Mouse (Mus musculus) kidney, adult 18-20 months (tissue): ENCODE data around the gene Pappa2.

Experiments
- DNase-seq: peaks from one replicate; pipeline ENCODE4 v3.0.0; 2021

Pappa2 gene

DNA sequence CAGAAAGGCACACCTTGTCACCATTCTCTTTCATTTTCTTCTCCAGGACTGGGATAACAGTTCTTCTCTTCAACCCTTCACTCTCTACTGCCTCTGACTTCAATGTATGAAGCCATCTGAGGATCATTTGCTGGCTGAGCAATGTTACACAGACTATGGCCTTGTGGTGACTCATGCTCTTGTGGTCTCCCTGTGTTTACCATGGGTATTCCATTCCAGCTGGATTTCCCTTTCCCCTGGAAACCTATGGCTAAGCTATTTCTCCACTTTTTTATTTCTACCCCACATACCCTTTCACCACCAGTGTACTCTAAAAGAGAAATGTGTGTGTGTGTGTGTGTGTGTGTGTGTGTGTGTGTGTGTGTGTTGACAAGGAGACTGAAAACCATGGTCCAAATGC, 83.0 kb downstream of the Pappa2 start:
- DNase-seq, result no peak

DNA sequence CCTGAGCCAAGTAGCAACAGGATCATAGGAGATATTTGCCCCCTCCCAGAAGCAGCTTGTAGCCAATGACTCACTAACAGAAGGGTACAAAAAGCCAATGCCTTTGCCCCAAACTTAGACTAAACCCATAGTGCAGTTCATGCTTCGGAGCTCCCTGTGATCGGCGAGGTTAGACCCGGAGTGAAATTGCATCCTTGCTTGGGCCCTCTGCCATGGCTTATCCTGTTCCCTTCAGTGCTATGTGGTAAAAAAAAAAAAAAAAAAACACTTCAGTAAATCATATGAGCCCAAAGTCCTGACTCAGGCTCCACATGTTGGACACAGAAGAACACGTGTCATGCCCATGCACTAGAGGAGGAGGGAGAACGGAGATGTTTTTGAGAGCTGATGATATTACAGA, 85.8 kb downstream of the Pappa2 start:
- no peak for DNase-seq

DNA sequence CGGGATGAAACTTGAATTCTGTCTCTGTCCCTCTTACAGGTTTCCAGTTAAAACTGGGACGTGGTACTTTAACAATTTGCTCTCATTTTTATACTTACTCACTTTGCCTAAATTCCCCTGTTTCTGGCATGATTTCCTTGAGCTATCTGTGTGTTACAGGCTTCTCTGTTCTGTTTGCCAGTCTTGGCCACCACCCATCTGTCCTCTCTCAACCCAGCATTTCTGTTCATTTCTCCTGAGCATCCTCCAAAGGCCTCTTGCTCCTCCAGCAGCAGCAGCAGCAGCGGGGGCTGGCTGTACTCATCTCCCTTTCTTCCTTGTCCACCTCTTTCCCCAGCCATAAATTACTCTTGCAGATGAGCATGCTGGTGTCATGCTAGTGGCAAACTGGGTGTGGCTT, 104.8 kb downstream of the Pappa2 start:
- DNase-seq, result no peak

DNA sequence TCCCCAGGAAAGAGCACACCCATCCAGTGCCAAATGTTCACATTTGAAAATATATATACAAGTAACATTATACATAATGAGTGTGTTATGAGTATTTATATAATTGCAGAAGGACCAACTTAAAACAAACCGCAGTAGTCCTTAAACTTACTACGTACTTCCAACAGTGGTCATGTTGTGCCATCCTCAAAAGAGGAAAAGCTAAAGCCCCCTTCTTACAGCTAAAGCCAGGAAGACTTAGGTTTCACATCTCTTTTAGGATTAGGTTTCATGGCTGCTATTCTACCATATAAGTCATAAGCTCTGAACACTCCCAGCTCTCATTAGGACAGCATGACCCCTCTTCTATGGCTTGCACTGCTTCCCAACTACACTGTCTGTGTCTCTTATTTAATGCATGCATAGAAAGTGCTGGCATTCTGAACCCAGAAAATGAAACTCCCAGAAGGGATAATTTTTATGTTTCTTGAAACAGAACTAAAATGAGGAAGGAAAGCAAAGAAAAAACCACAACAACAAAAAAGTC, 105.7 kb downstream of the Pappa2 start:
- no peak for DNase-seq

DNA sequence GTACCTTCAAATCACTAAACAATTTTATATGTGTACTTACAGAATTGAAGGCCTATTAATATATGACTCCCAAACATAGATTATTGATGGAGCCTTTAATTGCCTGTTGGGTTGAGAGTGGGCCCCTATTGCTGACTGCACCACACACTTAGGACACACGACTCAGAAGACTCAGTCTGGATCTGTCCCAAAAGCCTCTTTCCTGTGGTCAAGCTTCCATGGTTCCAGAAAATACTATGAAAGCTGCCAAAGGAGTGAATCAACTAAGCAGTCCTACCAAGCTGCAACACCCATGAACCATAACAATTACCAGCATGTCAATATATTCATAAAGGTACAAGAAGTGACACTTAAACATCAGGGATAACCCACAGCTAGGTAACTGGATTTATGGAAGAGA, 106.7 kb downstream of the Pappa2 start:
- DNase-seq, result no peak

DNA sequence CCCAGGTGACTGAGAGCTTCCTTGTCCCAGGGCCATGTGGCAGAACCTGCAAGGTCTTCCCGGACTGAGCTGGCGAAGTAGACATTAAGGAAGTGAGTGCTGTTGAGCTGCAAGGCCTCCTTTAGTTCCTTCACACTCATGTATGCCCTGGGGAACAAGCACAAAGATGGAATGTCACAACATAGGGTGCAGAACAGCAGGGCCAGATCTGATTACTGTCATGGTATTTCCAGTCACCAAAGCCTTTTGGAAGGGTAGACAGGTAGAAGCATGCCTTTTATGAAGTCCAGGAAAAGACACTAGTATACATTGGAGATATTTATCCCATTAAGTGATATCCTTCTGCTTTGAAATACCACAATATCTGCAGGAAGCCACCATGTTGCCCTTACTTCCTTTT, 108.9 kb downstream of the Pappa2 start:
- no peak for DNase-seq

DNA sequence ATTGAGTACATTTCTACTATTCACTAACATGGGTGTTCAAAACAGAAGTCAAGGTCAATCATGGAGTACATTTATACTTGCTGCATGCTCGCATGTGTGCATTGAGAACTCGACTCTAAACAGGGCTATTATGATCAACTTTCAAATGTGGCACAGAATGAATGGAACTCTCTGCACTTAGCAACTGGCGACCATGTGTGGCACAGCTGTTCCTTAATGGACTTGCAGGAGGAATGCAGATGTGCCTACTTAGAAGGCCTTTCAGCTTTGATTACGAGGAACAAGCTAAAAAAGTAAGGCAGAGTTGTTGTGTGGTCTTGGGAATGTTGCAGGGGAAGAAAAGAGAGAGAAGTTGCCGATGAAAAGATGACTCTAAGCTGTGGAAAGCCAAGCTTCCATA, 120.1 kb downstream of the Pappa2 start:
- no peak for DNase-seq

DNA sequence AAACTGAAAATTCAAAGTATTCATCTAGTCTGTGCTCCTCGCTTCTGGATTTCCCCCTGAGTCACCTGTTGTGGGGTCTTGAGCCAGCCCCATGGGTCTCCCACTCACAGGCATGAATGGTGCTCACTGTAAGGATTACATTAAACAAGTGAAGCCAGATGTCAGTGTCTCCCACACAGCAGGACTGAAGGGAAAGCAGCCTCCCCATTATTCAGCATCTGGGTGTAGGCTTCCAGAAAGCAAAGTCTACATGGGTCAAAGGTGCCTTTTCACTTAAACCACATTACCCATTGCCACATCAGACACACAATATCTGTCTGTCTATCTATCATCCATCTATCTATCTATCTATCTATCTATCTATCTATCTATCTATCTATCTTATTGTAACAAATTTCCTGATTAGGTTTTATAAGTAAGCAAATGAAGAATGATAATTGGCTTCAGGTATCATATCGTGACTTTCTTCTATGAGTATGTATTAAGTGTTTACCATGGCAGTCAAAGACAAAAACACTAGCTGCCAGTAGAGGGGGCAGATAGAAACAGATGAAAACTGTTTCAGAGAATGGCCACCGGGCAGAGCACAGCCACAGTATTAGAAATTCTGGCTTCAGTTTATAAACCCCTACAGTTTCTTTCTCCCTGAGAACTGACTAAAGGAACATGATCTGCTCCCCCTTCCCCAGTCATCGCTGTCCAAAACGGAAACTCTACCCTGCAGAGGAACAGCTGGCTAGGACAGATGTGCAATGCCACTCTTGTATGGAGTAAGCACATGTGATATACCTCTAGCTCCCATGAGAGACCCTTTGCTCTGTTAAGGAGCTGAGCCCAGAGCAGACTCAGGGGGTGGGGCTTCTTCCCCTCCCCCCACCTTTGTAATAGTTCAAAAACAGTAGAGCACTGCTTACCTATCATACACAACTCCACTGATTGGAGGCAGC, 126.1 kb downstream of the Pappa2 start:
- no peak for DNase-seq

DNA sequence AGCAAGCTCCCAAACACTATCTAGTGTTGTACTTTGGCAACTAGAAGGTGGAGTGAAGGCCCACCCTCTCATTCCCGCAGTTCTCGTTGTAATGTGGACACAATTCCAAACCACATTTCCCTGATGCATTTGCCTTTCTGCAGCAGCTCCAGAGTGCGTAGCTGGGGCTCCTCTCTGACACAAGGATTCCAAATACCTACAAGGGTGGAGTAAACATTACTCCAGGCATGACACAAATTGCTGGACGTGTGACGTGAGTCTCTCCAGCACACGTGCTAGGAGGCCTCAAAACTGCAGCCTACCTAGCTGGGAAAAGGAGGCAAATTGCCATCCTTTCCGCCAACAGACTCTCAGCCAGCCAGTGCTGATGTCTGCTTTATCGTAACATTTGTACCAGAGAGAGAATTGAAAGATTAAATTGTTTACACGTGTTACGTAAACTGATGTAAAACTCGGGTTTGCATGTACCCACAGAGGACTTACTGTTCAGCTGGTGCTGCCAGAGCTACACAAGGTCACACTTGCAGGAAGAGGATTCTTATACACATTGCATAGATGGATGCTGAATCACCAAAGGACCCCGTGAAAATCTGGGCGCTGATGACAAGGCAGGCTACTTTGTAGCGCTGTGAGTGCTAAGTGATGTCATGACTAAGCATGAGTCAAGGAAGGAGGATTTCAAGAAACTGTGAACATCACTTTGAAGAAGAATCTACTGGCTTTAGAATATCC, 127.3 kb downstream of the Pappa2 start:
- no peak for DNase-seq

DNA sequence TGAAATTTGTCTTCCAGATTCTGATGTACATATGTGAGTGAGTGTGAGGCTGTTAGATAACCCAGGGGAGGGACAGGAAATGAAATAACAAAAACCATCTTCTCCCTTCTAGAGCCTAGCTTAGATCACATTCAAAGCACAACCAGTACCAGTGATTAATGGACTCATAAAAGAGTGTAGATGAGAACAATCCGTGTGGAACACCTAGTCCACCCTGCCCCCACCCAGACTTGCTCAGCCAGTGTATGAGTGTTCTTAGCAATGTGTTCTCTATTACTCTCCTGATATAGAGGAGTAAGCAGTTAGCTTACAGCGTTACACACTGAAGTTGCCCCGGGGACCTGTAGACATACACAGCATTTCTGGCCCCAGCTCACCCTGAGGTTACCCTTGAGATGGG, 129.8 kb downstream of the Pappa2 start:
- no peak for DNase-seq

DNA sequence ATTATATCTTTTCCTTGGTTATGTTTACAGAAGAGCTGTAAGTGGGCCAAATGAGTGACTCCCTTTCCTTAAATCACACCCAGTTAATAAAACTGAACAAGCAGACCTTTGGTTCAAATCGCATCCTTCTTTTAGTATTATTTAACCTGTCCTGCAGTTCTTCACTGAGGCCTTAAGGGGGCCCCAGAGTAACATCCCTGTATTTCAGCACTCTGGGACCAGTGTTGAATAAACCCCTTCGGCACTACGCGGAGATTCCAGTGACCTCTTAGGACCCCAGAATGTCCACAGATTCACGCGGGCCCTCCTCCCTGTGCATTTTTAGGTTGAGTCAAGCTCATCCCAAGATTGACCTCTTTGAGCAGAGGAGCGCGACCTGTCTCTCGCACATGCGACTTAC, 135.7 kb downstream of the Pappa2 start:
- no peak for DNase-seq

DNA sequence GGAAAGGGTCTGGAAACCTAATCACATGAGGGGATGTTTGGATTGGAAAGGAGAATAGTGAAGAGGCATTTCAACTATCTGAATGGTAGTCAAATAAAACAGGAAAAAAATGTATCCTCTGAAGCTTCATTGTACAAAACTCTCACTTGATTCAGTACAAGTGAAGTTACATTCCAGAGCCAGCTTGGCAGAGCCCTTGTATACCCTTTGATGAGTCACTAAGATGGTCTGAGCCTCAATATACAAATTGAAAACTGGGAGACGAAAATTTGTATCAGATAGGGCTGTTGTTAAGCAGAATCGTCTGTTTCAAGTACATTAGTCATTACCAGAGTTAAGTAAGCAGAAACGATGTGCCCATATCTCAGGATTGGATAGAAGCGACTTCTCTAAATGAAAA, 143.1 kb downstream of the Pappa2 start:
- DNase-seq, result no peak

DNA sequence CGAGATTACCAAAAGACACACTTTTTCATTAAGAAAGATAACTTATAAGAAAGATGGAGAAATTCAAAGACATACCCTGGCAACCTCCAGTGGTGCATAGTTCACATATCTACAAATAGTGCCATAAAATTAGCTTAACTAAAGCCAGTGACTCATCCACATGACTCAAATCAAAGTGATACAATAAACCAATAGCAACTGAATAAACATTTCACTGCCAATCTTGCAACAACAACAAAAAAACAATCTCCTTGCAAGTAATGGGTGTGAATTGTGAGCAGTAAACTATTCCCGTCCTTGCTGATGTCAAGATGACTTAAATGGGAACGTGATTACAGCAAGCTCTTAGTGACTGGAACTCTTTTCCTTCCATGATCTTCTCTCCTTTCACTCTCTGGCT, 150.1 kb downstream of the Pappa2 start:
- no peak for DNase-seq

DNA sequence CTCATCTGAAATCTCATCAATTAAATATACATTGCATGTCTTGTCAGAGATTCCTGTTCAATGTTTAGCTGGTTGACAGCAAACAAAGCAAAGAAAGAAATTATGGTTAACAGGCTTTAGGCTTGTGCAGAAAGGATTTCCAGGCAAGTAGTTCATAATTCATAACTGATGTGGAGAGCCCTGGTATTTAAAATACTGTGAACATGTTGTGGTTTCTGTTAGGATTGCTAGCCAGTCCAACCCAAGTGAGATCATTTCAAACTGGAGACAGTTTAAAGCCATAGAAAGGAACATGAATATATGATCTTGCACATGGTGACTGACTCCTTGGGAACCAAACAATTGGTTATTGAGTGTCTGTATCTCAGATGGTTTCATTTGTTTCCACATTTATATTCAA, 152.4 kb downstream of the Pappa2 start:
- no peak for DNase-seq

DNA sequence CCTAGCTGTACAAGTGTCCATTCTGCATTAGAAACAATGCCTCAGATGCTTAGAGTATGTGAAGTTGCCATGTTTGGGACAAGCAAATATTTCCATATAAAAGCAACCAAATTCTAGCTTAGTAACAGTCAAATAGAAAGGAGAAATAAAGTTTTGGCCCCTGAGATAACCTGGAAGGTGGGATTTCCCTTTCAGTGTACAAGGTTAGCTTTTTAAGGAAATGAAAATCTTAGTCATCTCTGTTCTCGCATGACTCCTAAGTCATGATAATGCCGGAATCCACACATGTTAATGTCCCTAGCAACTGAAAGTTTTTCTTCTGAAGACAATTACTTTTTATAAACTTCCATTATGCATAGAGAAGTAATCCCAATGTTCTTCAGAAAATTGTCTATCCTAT, 160.6 kb downstream of the Pappa2 start:
- DNase-seq, result no peak

DNA sequence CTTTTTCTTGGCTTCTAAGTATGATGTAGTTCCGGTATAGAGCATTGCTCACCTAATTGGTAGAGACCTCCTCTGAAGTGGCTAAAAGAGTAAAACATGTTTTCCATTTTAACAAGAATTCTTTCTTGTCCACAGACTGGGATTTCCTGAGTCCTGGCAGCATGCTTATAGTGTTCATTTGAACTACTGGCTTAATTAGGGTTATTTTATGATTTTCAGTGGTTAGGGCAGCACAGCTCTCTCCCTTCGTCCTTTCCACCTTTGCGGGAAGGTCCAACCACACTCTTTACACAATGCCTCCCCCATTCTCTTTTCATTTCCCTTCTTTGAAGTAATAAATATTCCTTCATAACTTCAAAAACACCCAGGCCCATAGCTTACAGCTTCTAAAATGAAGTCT, 163.8 kb downstream of the Pappa2 start:
- DNase-seq, result no peak

DNA sequence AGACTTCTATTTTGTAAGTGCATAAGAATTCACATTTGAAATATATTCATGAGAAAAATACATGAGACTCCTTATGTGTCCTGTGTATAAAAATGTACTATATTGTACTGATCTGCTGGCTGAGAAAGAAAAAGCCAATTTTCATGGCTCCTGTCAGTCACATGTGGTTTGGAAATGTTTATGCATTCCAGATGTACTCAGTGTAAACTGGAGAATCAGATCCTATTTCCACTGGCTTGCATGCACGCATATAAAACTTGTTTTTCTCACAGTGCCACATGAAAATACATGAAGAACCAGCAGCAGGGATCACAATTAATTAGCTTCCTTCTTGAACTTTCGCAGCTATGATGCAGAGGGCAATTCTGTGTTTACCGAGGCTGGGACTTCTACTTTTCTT, 168.4 kb downstream of the Pappa2 start:
- DNase-seq, result no peak

DNA sequence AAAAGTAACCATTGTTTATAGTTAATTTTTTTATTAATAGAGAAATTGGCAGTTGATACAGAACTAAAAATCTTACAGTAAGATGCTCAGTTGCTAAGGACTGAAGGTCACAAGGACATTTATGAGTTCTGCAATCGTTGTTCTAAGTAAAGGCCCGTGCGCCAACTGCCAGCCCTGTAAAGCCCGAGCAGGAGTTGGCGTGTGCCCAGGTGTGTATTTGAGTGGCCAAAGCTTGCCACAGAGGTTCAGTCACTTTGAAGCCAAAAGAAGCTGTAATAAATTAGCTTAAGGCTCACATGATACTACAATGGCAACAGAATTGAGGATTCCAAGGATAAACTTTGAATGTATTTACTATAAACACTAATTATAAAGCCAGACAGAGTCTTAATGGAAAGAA, 204.8 kb downstream of the Pappa2 start:
- DNase-seq, result no peak

DNA sequence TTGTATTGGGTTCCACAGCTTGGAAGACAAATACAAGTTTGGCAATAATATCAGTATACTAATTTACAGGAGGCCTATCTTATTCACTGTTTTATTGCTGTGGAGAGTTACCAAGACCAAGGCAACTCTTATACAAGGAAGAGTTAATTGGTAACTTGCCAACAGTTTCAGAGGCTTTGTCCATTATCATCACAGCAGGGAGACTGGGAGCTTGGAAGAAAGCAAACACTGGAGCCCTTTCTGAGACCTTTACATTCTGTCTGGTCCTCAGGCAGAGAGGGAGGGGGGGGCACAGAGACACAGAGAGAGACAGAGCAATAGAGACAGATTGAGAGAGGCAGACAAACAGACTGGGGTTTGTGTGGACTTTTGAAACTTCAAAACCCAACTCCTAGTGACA, 207.2 kb downstream of the Pappa2 start:
- DNase-seq, result no peak

DNA sequence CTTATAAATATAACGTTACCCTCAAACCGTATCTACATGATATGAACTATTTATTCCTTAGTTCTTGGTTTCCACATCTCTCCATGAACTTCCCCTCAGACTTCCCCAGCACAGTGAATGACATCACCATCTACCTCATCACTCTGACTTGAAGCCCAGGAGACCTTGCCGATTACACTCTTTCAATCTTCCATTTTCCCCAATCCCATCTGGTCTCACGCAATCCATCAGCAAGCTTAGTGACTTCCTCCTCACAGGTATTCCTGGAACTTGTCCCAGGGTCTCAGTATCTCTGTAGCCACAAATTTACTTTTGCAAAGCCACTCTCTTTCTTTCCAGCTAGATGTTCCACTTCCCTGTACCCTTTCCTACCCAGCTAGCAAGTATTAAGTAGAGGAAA, 209.5 kb downstream of the Pappa2 start:
- DNase-seq, result no peak

DNA sequence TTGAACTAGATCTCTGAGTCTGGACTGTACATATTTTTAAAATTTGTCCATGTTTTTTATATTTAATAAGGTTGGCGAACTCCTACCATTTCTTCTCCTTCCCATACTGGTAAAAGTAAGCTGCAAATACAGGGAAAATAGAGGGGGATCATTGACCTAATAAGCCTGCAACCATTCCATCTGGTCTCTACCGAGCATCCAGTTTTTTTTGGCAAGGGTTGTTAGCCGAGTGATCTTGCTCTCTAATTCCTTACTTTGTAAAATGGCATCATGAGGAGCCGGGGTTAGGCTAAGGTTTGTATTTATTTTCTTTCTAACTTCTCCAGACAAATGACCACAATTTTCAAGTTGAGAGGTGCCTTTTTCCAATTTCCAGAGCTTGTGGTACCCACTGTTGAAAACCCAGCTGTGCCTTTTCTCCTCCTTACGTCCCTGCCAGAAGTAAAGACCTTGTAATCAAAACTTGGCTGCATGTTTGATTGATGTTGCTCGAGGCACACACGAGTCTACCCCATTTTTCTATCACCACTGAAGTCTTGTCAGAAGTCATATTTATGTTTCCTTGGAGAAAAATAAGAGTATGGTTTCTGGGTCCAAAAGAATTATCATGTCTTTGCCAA, 210.1 kb downstream of the Pappa2 start:
- no peak for DNase-seq

DNA sequence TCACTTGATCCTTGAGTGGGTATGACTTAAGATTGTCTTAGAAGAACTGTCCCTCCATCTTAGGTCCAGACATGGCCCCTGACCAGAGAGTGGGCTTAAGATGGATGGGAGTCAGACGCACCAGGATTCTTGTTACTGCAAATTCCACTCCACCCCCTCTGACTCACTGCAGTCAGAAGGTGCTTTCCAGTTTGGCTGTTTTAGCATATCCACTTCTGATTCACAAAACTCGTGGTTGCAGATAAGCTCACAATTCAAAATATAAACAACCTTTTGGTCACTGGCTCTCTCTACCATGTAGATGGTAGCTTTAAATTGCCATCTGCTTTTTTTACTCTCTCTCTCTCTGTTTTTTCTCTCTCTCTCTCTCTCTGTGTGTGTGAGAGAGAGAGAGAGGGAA, 214.4 kb downstream of the Pappa2 start:
- no peak for DNase-seq

DNA sequence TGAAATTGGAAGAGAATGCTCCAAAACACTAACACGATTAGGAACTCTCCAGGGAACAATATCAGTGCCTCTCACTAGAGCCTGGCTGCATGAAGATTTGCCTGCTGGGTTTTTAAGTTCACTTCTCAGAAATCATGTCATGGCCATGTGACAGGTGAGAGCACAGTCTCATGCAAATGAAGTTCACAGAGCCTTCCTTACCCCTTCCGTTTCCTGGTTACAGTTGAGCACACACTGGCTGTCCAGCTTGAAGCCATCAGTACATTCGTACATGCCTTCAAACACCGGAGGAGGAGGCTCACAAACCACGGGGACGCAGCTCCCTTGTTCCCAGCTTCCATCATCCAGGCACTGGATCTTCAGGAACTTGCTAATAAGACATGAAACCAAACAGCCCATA, 215.6 kb downstream of the Pappa2 start:
- no peak for DNase-seq

DNA sequence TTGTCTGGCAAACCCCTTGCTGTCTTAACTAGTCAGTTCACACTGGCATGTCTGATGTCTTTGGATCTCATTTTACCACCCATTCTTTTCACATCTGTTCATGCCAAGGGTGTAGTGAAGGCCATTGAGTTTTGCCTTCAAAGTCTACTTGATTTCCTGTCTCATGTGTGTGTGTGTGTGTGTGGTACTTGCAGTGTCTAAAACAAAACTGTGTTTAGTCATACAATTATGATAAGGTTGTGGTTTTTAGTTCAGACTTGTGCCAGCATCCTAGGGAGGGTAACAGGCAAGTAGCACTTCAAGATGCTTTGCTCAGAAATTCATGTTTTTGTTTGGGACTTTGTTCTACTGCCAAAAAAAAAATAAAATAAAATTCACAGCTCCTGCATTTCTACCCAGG, 216.1 kb downstream of the Pappa2 start:
- DNase-seq, result no peak
